Mouse (Mus musculus): Measurements from ENCODE around the gene Rbms3. TPM values are rescaled to one million over a fixed set of nuclear protein-coding genes. Genes with fewer than 3 reads are reported as not detected.
A peak's percentile ranks its signal among the peaks of the same experiment; 100 is the strongest.

The Rbms3 gene
- polyA plus RNA-seq, 1 experiment from 2014 or later = 48.9 TPM

DNA sequence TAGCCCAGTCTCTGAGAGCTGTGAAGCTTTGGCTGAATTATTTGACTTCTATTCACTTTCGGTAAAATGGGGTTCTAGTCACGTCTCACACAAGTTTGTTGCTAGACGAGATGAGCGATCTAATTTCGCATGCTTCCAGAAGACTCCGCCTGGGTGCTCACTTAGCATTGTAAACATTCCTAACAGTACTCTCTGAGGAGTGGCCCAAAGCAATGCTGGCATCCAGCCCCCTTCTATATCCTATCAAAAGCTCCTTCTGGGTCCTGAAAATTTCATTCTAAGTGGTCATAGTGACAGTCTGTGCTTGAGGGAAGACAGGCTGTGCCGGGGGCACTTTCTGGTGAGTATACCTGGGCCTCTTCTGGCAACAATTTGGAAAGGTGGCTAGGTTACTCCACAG lies 312.5 kb downstream of the Rbms3 start:
- ATAC-seq = peak; percentile 53; the same call in 1 of the 2 replicates
- Histone ChIP-seq H3K36me3 (ENCODE audit: insufficient read depth, low read length) (no peaks in the 10 kb centered on the region), H3K9ac (replicated peaks; ENCODE audit: low read depth) (no peak overlapping the region), H3K4me2 (replicated peaks; ENCODE audit: low read depth, low read length) (no peak overlapping the region), H3K27ac (ENCODE audit: low read length) (no peak overlapping the region), H3K9me3 (ENCODE audit: low read length) (no peaks in the 10 kb centered on the region), H3K4me3 (ENCODE audit: low read depth, low read length) (no peak overlapping the region), H3K4me1 (ENCODE audit: insufficient read depth, low read depth, low read length) (no peaks in the 10 kb centered on the region), H3K27me3 (replicated peaks; ENCODE audit: insufficient read depth, low read length) (no peaks in the 10 kb centered on the region)
- 75% methylated on average over 7 of the region's 7 CpGs for WGBS
- TF ChIP-seq CTCF (IDR thresholded peaks at IDR 0.05) (no peak), EP300 (IDR thresholded peaks at IDR 0.05) (0 out of 2 replicates have a peak, but pooled peaks have one; percentile 38)
- peak; percentile 31 for DNase-seq (ENCODE audit: low spot score)

DNA sequence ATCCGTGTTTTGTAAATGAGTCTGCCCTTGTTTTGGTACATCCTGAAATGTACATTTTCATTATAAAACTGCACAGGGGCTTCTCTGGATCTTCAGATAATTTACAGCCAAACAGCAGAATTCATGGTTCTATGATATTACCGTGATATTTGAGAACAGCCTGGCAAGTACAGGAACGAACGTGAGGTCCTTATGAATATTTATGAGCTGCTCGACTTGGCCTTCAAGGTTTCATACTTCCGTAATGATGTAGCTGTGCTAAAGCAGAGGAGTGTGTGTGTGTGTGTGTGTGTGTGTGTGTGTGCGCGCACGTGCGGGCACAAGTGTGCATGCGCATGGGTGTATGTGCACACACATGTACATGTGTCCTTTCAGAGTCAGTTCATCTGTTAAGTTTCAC lies 316.1 kb downstream of the Rbms3 start:
- Histone ChIP-seq H3K9me3 (ENCODE audit: low read length) (no peaks in the 10 kb centered on the region), H3K9ac (replicated peaks; ENCODE audit: low read depth) (no peak overlapping the region), H3K4me1 (ENCODE audit: insufficient read depth, low read depth, low read length) (no peaks in the 10 kb centered on the region), H3K4me2 (replicated peaks; ENCODE audit: low read depth, low read length) (no peak overlapping the region), H3K27me3 (replicated peaks; ENCODE audit: insufficient read depth, low read length) (no peaks in the 10 kb centered on the region), H3K36me3 (ENCODE audit: insufficient read depth, low read length) (no peaks in the 10 kb centered on the region), H3K27ac (ENCODE audit: low read length) (no peak overlapping the region), H3K4me3 (ENCODE audit: low read depth, low read length) (no peak overlapping the region)
- TF ChIP-seq CTCF (IDR thresholded peaks at IDR 0.05) = no peak
- no peak for TF ChIP-seq EP300 (IDR thresholded peaks at IDR 0.05)
- DNase-seq (ENCODE audit: low spot score) (no peak), ATAC-seq (no peak)
- WGBS = 83% methylated on average over 11 of the region's 11 CpGs

- ATAC-seq (no peak), DNase-seq (ENCODE audit: low spot score) (no peak)
- TF ChIP-seq EP300 (IDR thresholded peaks at IDR 0.05) (no peak), CTCF (IDR thresholded peaks at IDR 0.05) (peak; percentile 42)
- Histone ChIP-seq H3K27me3 (replicated peaks; ENCODE audit: insufficient read depth, low read length) (no peaks in the 10 kb centered on the region), H3K4me2 (replicated peaks; ENCODE audit: low read depth, low read length) (no peak overlapping the region), H3K4me1 (ENCODE audit: insufficient read depth, low read depth, low read length) (no peaks in the 10 kb centered on the region), H3K9ac (replicated peaks; ENCODE audit: low read depth) (no peak overlapping the region), H3K27ac (ENCODE audit: low read length) (no peak overlapping the region), H3K9me3 (ENCODE audit: low read length) (no peaks in the 10 kb centered on the region), H3K36me3 (ENCODE audit: insufficient read depth, low read length) (no peaks in the 10 kb centered on the region), H3K4me3 (ENCODE audit: low read depth, low read length) (no peak overlapping the region)
Observed at GRCm38 (mm10) chr9:117309809-117310208, 319.9 kb downstream of the Rbms3 start.

GRCm38 (mm10) chr9:117298991-117299390 lies 330.7 kb downstream of the Rbms3 start:
- Histone ChIP-seq H3K9ac (replicated peaks; ENCODE audit: low read depth) (no peak overlapping the region), H3K4me3 (ENCODE audit: low read depth, low read length) (no peak overlapping the region), H3K4me2 (replicated peaks; ENCODE audit: low read depth, low read length) (no peak overlapping the region), H3K27ac (ENCODE audit: low read length) (no peak overlapping the region), H3K9me3 (ENCODE audit: low read length) (no peaks in the 10 kb centered on the region), H3K4me1 (ENCODE audit: insufficient read depth, low read depth, low read length) (no peaks in the 10 kb centered on the region), H3K36me3 (ENCODE audit: insufficient read depth, low read length) (no peaks in the 10 kb centered on the region), H3K27me3 (replicated peaks; ENCODE audit: insufficient read depth, low read length) (no peaks in the 10 kb centered on the region)
- ATAC-seq = no peak
- DNase-seq (ENCODE audit: low spot score) = no peak
- TF ChIP-seq CTCF (IDR thresholded peaks at IDR 0.05) = no peak
- TF ChIP-seq EP300 (IDR thresholded peaks at IDR 0.05) = no peak
- 75% methylated on average over 7 of the region's 7 CpGs for WGBS

- Histone ChIP-seq H3K4me3 (ENCODE audit: low read depth, low read length) (no peak overlapping the region), H3K27ac (ENCODE audit: low read length) (0 out of 2 replicates have a peak overlapping the region, but pooled peaks have one; percentile 38), H3K4me1 (ENCODE audit: insufficient read depth, low read depth, low read length) (no peaks in the 10 kb centered on the region), H3K36me3 (ENCODE audit: insufficient read depth, low read length) (no peaks in the 10 kb centered on the region), H3K27me3 (replicated peaks; ENCODE audit: insufficient read depth, low read length) (no peaks in the 10 kb centered on the region), H3K4me2 (replicated peaks; ENCODE audit: low read depth, low read length) (no peak overlapping the region), H3K9ac (replicated peaks; ENCODE audit: low read depth) (no peak overlapping the region), H3K9me3 (ENCODE audit: low read length) (no peaks in the 10 kb centered on the region)
- WGBS = 41% methylated on average over 15 of the region's 15 CpGs
- no peak for TF ChIP-seq CTCF (IDR thresholded peaks at IDR 0.05)
- peak; percentile 79 for TF ChIP-seq EP300 (IDR thresholded peaks at IDR 0.05)
- DNase-seq (ENCODE audit: low spot score) = peak; percentile 89
- ATAC-seq = peak; percentile 97
Observed at GRCm38 (mm10) chr9:117297662-117298531, 331.8 kb downstream of the Rbms3 start.

DNA sequence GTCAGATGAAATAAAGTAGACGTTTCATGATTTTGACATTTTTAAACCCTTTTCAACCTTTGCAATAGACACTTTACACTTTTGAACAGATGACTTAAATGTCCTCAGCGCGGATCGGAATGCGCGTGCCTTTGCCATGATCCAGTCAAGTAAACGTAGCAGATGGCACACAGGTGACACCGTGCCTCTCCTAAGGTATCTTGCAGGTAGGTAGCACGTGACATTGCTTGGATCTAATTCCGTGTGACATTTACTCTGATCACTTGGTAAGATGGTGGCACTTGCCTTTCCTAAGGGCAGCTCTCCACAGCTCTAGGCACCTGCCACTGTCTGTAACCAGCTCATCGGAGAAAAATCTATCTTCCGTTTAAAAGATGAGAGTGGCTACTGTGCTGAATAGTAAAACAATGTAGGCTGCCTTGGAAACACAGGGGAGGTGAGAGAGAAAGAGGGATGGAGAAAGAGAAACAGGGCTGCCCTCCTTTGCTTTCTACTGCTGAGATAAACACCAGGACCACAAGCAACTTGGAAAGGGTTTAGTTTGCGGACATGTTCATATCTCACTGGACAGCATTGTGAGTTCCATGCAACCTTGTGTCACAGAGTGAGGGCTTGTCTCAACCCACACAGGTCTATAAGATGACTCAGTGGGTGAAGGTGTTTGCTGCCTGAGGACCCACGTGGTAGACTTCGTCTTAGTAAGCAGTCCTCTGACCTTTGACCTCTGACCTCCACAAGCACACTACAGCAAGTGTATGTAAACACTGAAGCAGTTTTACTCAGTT lies 338.5 kb downstream of the Rbms3 start:
- no peak for DNase-seq (ENCODE audit: low spot score)
- no peak overlapping the region for H3K4me3 ChIP-seq (ENCODE audit: low read depth, low read length)
- H3K27ac ChIP-seq (ENCODE audit: low read length) = no peak overlapping the region
- no peaks in the 10 kb centered on the region for H3K27me3 ChIP-seq (replicated peaks; ENCODE audit: insufficient read depth, low read length)
- ATAC-seq = no peak
- H3K9me3 ChIP-seq (ENCODE audit: low read length) = no peaks in the 10 kb centered on the region
- H3K4me2 ChIP-seq (replicated peaks; ENCODE audit: low read depth, low read length) = no peak overlapping the region
- no peaks in the 10 kb centered on the region for H3K4me1 ChIP-seq (ENCODE audit: insufficient read depth, low read depth, low read length)
- 74% methylated on average over 15 of the region's 15 CpGs for WGBS
- H3K9ac ChIP-seq (replicated peaks; ENCODE audit: low read depth) = no peak overlapping the region
- H3K36me3 ChIP-seq (ENCODE audit: insufficient read depth, low read length) = no peaks in the 10 kb centered on the region
- TF ChIP-seq EP300 (IDR thresholded peaks at IDR 0.05) (no peak), CTCF (IDR thresholded peaks at IDR 0.05) (no peak)
